Mouse (Mus musculus) spleen, adult 2 months (tissue): Measurements from ENCODE around the gene Tmem176a.

Source experiments
- CTCF ChIP-seq: fragments of 200-500 bp; IDR thresholded peaks from 2 replicates; pipeline ENCODE4 v1.5.1; 2011; ENCODE audit warnings: mild to moderate bottlenecking, inconsistent platforms; ENCODE audit not compliant: insufficient read depth, insufficient read length, insufficient replicate concordance; ENCODE audit errors: extremely low read depth
- POLR2A ChIP-seq: fragments of 200-500 bp; IDR thresholded peaks from 2 replicates; pipeline ENCODE4 v1.6.1; 2011; ENCODE audit warnings: low read depth, low read length, inconsistent platforms

DNA sequence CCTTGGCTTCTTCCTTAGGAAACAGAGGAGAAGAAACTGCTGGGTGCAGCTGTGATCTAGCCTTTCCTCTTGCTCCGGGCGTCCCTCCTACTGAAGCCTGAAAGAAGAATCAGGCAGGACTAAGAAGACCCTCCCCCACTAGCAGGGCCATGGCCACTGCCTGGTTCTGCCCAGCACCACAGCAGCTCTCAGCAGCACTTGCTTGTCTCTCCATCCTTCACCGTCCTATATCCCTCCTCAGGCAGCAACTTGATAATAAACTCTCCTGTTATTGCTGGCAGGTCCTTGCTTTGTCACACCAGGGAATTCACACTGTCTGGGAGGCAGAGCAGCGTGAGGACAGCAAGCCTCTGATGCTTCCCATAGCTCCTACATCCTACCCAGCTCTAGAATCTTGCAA, 4.4 kb downstream of the Tmem176a start:
- TF ChIP-seq CTCF (no peak), POLR2A (no peak)
